Mouse (Mus musculus): ENCODE data around the gene Spo11.

The Spo11 gene

DNA sequence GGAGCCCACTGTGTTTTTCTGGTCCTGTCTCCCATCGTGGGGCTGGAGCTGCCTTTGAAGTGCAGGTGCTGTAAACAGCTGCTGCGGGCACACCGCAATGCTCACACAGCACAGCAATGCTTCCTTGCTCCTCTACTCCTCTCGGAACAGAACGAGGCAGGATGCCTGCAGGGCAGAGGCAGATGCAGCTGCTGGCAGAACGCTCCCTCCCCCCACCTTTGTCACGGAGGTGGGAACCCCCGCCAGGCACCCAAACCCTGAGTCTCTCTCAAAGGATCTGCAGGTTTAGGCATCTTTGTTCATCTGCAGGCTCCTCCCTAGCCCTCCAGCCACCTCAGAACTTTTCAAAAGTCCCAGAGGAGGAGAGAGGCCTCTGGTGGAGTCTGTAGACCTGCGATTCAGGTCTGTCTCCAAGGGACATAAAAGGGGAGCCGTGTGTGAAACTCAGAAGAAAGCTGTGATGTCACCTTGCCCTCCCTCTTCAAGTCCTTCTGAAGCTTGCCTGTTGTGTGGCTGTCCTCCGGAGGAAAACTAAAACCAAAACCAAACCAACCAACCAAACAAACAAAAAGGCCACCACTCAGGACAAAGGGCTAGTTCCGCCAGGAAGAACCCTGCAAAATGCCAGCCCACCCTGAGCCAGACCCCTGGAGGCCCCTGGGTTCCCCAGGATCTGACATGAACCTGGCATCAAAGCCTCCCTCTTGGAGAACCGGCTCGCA lies at the start of gene Spo11:
Spo11 (plus strand) TSS at position 292 of the 722 bp plus-strand sequence.
- no peak for DNase-seq

- peak; percentile 77 for DNase-seq
These were observed 47.5 kb upstream of the Spo11 start for GRCm38 (mm10) chr2:172929905-172930436.

- peak; percentile 56 for DNase-seq
These were observed 46.2 kb upstream of the Spo11 start for GRCm38 (mm10) chr2:172931137-172931898.

DNA sequence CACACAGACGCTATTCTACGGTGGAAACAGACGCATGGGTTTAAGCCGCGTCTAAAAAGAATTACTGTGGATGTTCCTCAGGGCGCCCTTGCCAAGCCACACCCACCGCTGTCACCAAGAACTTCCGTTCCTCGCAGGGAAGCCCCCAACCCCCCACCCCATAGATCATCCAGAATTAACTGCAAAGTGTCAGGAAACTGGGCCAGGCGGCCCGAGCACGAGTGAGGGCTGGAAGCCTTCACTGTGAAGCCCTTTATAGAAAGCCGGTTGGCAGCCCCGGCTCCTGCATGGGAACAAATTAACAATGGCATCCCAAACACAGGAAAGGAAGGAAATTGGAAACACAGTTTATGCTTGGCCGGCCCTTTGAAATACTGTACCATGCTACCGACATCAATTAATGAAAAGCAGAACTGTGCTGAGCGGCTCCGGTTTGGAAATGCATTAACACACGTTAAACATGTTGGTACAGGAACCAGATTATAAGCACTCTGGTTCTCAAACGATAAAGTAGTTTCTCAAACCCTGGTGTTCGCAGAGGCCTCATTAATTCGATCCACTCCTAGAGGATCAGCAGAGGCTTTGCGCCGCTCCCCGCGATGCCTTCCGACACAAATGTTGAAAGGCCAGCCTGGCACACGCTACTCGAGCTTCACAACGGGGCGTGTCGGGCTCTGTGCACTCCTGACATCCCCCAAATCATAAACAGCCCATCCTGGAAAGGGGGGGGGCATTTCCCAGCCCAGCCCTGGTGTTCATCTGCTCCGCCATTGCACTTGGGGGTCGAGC lies 43.7 kb upstream of the Spo11 start:
- DNase-seq, result peak; percentile 81

GRCm38 (mm10) chr2:172934420-172934788 lies 43.1 kb upstream of the Spo11 start:
- DNase-seq, result no peak

DNA sequence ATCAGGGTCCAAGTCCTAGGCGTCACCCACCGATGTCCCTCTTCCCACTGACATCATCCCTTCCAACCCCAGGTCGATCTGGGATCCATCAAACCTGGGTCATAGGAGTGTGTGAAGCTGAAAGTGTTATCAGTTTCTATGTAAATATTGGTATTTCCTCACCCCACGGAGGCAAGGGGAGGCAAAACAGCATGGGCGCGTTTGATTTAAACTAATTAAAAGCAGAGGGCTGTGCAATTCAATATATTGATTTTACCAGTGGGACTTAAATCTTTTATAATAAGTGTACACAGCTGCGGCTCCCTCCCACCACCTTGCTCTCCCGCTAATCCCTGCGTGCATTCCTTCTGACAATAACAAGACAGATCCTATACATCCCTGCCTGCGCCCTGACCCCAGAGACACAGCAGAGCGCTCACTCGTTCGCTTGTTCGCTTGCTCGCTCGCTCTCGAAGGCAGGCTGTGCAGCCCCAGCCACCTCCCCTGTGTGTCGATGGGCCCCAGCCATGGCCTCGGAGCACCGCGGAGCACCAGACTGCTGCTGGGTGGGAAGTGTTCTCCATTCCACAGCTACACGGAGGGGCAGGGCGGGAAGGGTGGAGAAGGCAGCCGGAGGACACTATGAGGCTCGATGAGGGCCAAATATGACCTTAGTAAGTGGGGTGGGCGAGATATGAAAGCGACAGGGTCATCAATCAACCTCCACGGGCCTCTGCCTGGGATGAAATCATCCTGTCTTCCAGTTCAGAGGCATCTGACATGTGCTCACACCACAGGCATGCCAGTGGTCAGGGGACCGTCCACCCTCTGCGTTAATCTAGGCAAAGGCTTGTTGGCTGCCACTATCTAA lies 42.4 kb upstream of the Spo11 start:
- no peak for DNase-seq

DNA sequence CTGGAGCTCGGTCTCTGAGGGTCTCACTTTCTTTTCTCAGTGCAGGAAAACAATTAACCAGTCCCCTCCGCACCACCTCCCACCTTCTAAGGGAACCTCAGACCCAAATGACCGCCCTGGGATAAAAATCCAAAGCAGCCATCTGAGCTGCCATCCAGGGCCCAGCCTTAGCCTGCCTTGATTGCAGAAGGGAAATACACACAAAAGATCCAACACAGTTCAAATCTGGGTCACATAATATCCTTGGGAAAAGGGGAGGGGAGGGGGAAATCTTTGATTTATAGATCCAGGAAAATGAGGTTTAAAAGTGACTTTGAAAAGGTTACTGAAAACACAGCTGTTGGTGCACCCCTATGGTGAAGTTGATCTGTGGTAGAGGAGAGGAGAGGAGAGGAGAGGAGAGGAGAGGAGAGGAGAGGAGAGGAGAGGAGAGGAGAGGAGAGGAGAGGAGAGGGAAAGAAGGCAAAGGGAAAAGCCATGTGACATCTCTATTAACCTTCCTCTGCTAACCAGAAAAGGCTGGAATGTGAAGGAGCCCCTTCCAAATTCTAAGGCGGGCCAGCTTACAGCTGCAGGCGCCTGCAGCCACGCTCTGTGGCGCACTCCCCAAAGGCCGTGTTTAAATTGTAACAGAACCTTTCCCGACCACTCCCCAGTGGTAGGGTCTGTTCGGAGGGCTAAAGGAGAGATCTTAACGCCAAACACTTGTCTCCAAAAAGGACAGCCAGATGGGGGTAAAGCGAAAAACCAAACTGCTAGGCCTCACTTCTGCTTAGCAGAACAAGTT lies 41.5 kb upstream of the Spo11 start:
- DNase-seq, result no peak

DNA sequence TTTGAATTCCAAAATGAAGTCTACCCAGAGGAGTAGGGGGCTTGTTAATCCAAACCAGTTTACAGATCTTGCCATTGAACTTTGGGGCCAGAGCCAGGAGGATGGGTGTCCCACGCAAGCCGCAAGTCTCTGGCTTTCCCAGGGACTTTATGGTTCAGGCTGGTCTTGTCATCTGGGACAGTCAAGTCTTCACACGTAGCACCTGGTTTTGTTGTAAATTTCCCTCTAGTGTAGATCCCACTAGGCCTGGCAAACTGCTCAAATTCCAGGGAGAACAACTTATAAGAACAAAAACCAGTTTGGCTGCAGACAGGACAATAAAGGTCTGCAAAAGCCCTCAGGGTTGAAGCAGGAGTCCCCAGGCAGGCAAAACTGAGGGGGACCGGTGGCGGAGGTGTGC lies 40.7 kb upstream of the Spo11 start:
- DNase-seq, result no peak

DNA sequence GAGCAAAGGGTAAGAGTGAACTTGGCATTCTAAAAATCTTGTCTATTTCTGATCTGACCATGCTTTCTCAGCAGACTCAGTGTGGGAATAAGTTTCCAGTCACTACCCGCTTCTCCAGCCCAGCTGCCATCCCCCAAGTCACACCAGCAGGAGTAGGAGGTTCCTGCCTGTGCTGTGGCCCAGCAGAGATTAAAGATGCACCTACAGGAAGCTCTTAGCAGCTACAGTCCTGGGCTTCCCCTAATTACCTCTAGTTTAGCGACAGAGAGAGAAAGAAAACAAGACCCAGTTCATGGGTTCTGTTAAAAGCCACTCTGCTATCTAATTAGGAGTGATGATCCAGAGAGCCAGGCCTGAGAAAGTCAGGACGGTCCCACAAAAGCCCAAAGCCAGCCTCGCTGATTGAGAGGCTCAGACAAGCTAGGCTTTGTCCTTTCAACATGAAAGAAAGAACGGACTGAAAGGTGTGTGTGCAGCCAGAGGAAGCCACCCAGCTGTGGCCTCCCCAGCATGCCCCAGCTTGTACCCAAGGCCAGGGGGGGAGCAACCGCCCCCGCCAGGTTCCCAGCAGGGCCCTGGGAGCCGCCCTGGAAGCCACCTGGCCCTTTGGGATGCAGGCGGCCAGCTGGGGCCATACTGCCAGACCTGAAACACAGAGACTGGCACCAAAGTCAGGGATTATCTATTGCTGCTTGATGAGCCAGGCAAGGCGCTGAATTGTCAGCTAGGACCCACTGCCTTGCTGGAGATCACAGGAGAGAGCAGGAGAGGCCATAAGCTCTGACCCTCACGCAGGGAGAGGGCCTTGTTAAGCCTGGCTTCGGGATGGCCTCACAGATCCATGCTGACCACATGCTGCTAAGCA lies 39.9 kb upstream of the Spo11 start:
- DNase-seq, result no peak

DNA sequence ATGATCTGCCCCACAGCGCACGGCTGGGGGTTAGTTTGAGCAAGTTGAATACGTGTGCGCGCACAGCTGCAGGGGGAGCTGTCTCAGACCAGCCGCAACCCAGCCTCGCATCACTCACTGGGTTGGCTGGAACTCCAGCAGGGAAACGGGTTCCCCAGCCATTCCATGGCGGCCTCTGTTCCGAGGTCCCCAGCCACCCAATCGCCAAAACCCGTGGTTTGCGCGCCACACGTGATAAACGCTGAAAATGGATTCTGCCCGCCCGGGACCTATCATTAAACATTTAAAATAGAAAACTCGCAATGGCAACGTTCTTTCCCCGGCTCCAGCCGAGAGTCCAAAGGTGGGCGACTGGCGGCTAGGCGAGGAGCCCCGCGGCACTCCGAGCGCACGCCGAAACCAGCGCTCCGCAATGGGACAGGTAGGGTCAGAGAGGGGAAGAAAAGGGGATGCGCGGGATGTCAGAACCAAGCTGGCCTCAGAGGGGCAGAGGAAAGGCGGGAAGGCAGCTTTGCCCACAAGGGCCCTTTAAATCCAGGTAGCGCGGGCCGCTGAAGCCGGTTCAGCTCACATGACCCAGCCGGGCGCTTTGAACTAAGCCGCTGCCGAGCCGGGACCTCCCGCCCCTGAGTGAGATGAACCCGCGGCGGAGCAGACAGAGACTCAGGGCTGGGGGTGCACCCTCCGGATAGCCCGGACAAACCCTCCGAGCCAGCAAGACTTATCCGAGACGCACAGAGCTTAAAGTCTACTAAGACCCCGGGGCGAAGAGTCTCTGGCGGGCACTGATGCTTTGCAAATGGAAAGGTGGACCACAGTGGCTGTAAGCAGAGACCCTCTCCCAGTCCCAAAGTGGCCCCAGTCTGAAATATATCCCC lies 38.5 kb upstream of the Spo11 start:
- DNase-seq, result peak; percentile 83

DNA sequence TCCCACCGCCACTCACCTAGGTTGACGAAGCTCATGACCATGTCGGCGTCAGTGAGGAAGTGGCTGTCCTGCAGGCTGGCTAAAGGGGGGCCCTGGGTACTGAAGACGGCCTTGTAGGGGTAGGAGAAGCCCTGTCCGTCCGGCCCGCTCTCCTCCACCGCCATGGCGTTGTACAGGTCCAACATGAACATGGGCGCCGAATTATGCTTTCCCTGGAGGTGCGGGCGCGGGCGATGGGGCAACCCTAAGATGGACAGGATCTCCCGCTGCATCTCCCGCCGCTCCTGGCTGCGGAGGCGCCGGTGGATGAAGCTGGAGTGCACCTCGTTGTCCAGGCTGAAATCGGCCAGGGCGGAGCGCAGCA lies 37.9 kb upstream of the Spo11 start:
- DNase-seq, result no peak

DNA sequence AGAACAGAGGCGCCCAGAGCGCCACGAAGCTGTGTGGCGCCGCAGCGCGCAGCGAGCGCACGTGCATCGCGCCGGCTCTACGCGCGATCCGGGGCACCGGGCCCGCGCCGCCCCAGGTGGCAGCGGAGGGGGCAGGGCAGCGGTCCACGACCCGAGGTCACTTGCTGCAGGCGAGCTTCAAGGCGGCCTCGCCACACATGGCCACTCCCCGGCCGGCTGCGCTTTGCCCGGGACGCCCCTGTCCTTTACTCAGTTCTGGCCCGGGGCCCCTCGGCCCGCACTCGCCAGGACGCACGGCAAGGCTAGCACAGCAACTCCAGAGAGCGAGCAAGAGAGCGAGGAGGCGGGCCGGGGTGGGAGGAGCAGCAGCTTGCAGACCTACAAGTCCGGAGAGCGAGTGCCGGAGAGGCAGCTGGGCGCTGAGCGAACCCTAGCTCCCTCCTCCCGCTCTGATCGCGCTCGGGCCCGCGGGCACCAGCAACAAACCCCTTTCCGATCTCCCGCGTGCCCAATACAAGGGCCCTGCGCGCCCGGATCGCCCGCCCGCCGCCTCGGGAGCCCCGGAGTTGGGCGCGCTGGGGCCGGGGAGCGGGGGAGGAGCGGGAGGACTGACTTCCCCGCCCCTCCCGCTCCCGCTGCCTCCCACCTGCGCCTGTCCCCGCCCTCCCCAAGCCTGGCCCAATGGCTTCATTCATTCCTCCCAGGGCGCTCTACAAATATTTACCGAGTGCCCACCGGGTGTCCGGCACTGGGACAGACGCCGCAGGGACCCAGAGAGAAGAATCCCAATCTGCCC lies 37.3 kb upstream of the Spo11 start, which contains the start of gene Bmp7:
Bmp7 (minus strand) TSS at position 319 of the 796 bp plus-strand sequence.
- DNase-seq, result peak; percentile 89

GRCm38 (mm10) chr2:172940799-172941163 lies 36.7 kb upstream of the Spo11 start:
- no peak for DNase-seq

DNA sequence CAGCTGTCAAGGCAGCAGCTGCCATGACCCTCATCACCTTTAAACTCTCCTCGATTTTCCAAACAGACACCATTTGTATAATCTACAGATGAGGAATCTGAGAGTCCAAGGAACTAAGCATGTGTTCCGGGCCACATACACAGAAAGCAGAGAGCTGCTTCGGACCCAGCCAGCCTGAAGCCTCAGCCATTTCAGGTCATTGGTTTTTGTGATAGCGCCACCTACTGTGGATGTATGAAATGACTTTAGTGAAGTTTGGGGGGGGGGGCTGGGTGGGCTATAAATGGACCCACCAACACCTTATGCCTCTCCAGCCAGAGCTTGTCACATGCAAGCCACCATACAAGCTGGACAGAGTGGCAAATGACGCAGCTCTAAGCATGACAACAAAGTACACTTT lies 28.4 kb upstream of the Spo11 start:
- no peak for DNase-seq

DNA sequence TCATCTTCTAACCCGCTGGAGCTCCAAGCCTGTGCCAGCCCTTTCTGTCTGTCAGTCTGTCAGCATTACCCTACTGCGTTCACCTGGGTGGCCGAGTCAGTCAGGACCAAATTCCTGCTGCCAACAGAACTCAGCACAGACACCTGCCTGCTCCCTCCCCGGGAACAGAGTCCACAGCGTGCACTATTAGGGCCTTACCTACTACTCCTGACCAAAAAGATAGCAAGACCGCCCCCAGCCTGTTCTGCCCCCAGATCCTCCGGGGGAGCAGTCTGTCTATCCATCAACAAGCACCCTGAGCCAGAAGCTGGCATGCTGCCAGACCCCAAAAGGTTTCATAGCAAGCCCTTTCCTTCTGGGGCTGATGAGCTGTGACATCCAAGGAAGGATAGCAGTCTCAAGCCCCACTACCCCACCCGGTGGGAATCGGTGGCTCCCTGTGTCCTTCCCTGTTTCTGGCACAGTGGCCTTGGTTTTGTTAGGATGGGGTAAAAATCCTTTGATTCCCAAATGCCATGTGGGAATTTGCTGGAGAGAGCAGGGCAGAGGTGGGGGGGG lies 27.3 kb upstream of the Spo11 start:
- DNase-seq, result no peak

- DNase-seq, result no peak
These were observed 26.8 kb upstream of the Spo11 start for GRCm38 (mm10) chr2:172950722-172951121.

GRCm38 (mm10) chr2:172951976-172952375 lies 25.5 kb upstream of the Spo11 start:
- no peak for DNase-seq

DNA sequence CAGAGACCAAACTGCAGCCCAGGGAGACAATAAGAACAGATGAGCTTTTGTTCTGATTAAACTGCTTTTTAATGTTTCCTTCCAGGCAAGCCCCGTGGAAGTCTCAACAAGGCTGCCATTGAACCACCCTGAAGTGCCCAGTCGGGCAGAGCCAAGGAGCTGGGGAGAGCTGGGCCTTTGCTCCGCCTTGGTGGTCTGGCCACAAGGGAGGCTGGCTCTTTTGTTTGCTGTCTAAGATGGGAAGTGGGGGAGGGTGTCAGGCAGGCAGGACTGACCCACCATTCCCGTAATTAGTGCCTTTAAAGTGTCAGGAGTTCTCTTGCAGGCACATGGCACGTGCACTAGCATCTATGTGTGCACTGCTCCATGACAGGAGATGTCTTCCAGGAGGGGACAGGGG lies 18.9 kb upstream of the Spo11 start:
- no peak for DNase-seq

Measured in kidney, postnatal 14 days (tissue).